Mouse (Mus musculus) myocyte (in vitro differentiated cells): ENCODE measurements at regions not wholly inside any gene's neighbourhood (a gene's known extent, or its start where the extent isn't known, plus 50 kb on each side); places are given as distances from the start of the nearest gene placed in this dataset.

Source experiments
- H3K27me3 ChIP-seq: one replicate; pipeline ENCODE4 v1.6.1; 2011; ENCODE audit not compliant: control insufficient read depth, insufficient read depth, insufficient read length
- H3K36me3 ChIP-seq: one replicate; pipeline ENCODE4 v1.6.1; 2011; ENCODE audit not compliant: control insufficient read depth, insufficient read depth
- H3K4me2 ChIP-seq: one replicate; pipeline ENCODE4 v1.6.1; 2011; ENCODE audit warnings: low read depth, control low read depth
- H3K4me3 ChIP-seq: one replicate; pipeline ENCODE4 v1.5.1; 2011; ENCODE audit warnings: mild to moderate bottlenecking, control low read depth, moderate library complexity
- H3K79me2 ChIP-seq: one replicate; pipeline ENCODE4 v1.6.1; 2011; ENCODE audit not compliant: control insufficient read depth, insufficient read depth
- H3ac ChIP-seq: one replicate; pipeline ENCODE4 v1.6.1; 2011; ENCODE audit not compliant: control insufficient read depth, insufficient read length
- CEBPB ChIP-seq: IDR thresholded peaks from 2 replicates; pipeline ENCODE4 v1.6.1; 2011; ENCODE audit warnings: mild to moderate bottlenecking, moderate library complexity; ENCODE audit not compliant: poor library complexity, insufficient read depth, severe bottlenecking
- E2F4 ChIP-seq: IDR thresholded peaks from one replicate; pipeline ENCODE4 v1.6.1; 2011; ENCODE audit warnings: mild to moderate bottlenecking, control low read depth, moderate library complexity; ENCODE audit not compliant: insufficient read depth
- MAX ChIP-seq: IDR thresholded peaks from one replicate; pipeline ENCODE4 v1.6.1; 2011; ENCODE audit warnings: low read depth, mild to moderate bottlenecking, control low read depth
- MYOD1 ChIP-seq, 3 experiments: IDR thresholded peaks; one replicate each; pipeline ENCODE4 v1.6.1; 2011; ENCODE audit warnings: control low read depth in 2 of 3, low read depth in 2 of 3, mild to moderate bottlenecking in 2 of 3, moderate library complexity in 1 of 3; ENCODE audit not compliant: insufficient read length in 2 of 3, control insufficient read depth in 1 of 3
- MYOG ChIP-seq, 3 experiments: IDR thresholded peaks; one replicate each; pipeline ENCODE4 v1.6.1; 2011; ENCODE audit warnings: control low read depth in 2 of 3, low read depth in 2 of 3, mild to moderate bottlenecking in 2 of 3; ENCODE audit not compliant: insufficient read length in 2 of 3, control insufficient read depth in 1 of 3, insufficient read depth in 1 of 3
- POLR2A ChIP-seq: IDR thresholded peaks from one replicate; pipeline ENCODE4 v1.6.1; 2011; ENCODE audit warnings: low read depth, mild to moderate bottlenecking, control low read depth, moderate library complexity; ENCODE audit not compliant: insufficient read length
- POLR2AphosphoS2 ChIP-seq: IDR thresholded peaks from one replicate; pipeline ENCODE4 v1.6.1; 2011; ENCODE audit warnings: low read depth, control low read depth; ENCODE audit not compliant: insufficient read length
- REST ChIP-seq: IDR thresholded peaks from one replicate; pipeline ENCODE4 v1.6.1; 2011; ENCODE audit warnings: mild to moderate bottlenecking, control low read depth, moderate library complexity; ENCODE audit not compliant: insufficient read depth, insufficient read length
- SRF ChIP-seq: IDR thresholded peaks from one replicate; pipeline ENCODE4 v1.6.1; 2011; ENCODE audit warnings: low read depth; ENCODE audit not compliant: control insufficient read depth, insufficient read length
- TCF12 ChIP-seq: IDR thresholded peaks from one replicate; pipeline ENCODE4 v1.6.1; 2011; ENCODE audit warnings: mild to moderate bottlenecking, control low read depth; ENCODE audit not compliant: poor library complexity, insufficient read depth, severe bottlenecking
- TCF3 ChIP-seq: IDR thresholded peaks from one replicate; pipeline ENCODE4 v1.6.1; 2011; ENCODE audit warnings: low read depth, control low read depth; ENCODE audit not compliant: insufficient read length
- USF1 ChIP-seq: IDR thresholded peaks from one replicate; pipeline ENCODE4 v1.6.1; 2011; ENCODE audit warnings: low read depth, mild to moderate bottlenecking, control low read depth, moderate library complexity

DNA sequence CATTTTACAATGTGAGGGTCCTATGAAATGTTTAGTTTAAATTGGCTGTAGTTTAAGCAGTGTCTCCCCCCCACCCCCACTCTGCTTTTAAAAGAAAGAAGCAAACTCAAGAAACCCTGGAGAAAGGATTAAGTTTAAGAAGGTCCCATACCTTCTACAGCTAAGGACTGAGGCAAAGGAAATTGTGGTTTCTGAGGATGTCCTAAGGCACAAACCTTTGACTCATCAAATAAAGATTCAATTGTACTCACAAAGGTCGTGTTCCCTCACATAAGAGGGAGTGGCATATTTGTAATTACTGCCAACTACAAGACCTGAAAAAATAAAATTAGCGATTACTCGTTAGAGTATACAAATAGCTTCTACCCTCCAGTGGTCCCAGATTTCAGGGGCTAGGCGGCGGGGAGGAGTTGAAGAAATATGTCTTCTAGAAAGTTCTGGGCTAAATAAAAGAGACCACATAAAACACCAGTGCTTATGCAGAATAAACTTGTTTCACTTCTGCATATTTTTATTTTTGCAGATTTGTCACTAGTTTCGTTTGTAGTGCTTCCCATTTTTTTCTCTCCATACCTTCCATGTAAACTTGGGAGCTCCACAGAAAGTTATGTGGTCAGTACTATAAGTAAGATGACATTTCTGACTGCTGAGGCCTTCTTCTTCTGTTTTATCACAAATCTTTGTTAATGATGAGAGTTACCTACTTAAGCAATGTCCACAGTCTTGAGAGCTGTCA is 127.0 kb downstream of the Csl start:
- Histone ChIP-seq H3ac (no peak overlapping the region), H3K4me3 (no peak overlapping the region), H3K27me3 (no peaks in the 10 kb centered on the region), H3K4me2 (peak overlapping the region; percentile 40), H3K36me3 (no peaks in the 10 kb centered on the region), H3K79me2 (no peaks in the 10 kb centered on the region)
- TF ChIP-seq POLR2A (no peak), TCF3 (no peak), E2F4 (no peak)

DNA sequence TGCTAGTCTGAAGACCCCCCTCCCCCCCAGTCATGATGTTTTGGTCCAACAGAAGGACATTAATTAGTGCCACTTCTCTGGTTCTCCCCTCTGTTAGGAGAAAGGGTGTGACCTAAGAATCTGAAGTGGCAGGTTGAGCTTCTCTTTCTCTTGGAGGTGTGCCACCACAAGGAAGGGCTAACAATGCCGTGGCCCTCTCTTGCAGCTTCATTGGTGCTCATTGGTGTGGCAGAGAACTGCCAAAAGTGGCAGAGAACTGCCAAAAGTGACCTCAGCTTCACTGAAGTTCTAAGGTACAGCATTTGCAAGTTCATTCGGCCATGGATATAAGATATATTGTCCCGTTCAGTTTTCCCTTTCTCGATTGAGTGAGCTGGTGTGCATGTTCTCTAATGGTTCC is 123.7 kb downstream of the Csl start:
- TF ChIP-seq TCF3 (no peak), USF1 (no peak), MYOG (IDR thresholded peaks at IDR 0.05; ENCODE audit: control insufficient read depth in 1 of 3, insufficient read depth in 1 of 3, insufficient read length in 2 of 3, low read depth in 2 of 3) (no peak), REST (no peak), MYOD1 (IDR thresholded peaks at IDR 0.05; ENCODE audit: control insufficient read depth in 1 of 3, insufficient read length in 2 of 3, low read depth in 2 of 3) (no peak), MAX (no peak), POLR2A (no peak), CEBPB (no peak), SRF (no peak), TCF12 (no peak), E2F4 (no peak), POLR2AphosphoS2 (no peak)
- no peak overlapping the region for H3K4me2 ChIP-seq
- H3K4me3 ChIP-seq = no peak overlapping the region
- H3K36me3 ChIP-seq = no peaks in the 10 kb centered on the region
- no peaks in the 10 kb centered on the region for H3K79me2 ChIP-seq
- H3K27me3 ChIP-seq = no peaks in the 10 kb centered on the region
- no peak overlapping the region for H3ac ChIP-seq

DNA sequence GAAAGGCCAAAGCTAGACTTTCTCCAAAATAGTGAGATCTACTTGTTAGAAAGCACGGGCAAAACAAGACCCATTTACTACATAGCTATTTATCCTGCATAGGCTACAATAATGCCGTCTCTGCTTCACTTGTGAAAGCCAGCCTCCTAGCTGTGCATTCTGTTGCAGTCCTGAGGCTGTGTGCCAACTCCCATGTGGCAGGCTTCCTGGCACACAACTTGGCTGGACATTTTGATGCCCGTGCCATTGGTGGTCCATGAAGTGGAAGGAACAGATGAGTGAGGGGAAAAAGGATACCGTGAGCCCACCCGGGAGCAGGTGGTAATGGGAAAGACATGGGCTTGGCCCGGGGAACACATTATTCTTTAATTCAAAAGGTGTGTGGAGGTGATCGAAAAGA is 120.4 kb downstream of the Csl start:
- Histone ChIP-seq H3K4me3 (no peak overlapping the region), H3K36me3 (no peaks in the 10 kb centered on the region), H3ac (no peak overlapping the region), H3K27me3 (no peaks in the 10 kb centered on the region), H3K79me2 (no peaks in the 10 kb centered on the region), H3K4me2 (no peak overlapping the region)
- TF ChIP-seq E2F4 (no peak), POLR2A (no peak), POLR2AphosphoS2 (no peak), REST (no peak), USF1 (no peak), MYOG (IDR thresholded peaks at IDR 0.05; ENCODE audit: control insufficient read depth in 1 of 3, insufficient read depth in 1 of 3, insufficient read length in 2 of 3, low read depth in 2 of 3) (no peak), SRF (no peak), TCF3 (no peak), TCF12 (no peak), MAX (no peak), MYOD1 (IDR thresholded peaks at IDR 0.05; ENCODE audit: control insufficient read depth in 1 of 3, insufficient read length in 2 of 3, low read depth in 2 of 3) (no peak), CEBPB (no peak)

DNA sequence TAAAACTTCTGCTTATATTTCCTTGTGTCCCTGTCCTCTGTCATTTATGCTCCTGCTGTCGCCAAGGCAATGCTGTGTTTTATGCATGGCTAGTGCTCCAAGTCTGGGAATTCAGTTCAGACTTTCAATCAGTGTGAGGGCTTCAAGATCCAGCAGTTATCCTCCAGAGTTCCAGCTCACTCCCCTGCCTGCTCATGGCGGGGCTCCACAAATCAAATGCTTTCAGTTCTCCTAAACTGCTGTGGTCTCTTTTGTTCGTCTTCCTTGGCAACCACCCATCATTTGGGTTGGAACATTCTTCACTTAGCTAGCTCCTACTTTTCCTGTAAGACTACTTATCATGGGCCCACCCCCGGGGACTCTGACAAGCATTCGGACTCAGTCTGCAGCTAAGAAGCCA is 120.0 kb downstream of the Csl start:
- Histone ChIP-seq H3ac (no peak overlapping the region), H3K27me3 (no peaks in the 10 kb centered on the region), H3K4me3 (no peak overlapping the region), H3K4me2 (no peak overlapping the region), H3K36me3 (no peaks in the 10 kb centered on the region), H3K79me2 (no peaks in the 10 kb centered on the region)
- no peak for TF ChIP-seq E2F4
- no peak for TF ChIP-seq MYOD1 (IDR thresholded peaks at IDR 0.05; ENCODE audit: control insufficient read depth in 1 of 3, insufficient read length in 2 of 3, low read depth in 2 of 3)
- no peak for TF ChIP-seq REST
- TF ChIP-seq SRF = no peak
- no peak for TF ChIP-seq TCF12
- no peak for TF ChIP-seq MYOG (IDR thresholded peaks at IDR 0.05; ENCODE audit: control insufficient read depth in 1 of 3, insufficient read depth in 1 of 3, insufficient read length in 2 of 3, low read depth in 2 of 3)

DNA sequence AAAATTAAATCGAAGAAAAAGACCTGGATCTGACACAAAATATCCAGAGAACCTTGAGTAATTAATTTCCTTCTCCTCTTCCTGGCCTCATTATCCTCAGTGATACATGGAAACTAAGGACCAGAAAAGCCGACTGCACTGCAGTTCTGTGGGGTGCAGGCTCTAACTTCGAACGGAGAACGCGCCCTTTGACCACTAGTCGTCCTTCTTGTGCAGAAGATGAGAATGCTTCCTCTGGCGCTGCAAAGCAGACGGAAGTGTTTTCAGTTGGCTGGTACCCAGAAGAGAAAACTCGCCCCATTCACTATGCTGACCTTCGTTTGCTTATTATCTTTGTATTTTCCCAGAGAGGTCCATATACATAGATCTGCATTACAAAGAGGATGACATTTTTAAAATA is 117.7 kb downstream of the Csl start:
- Histone ChIP-seq H3K4me3 (no peak overlapping the region), H3K79me2 (no peaks in the 10 kb centered on the region), H3K4me2 (peak overlapping the region; percentile 19), H3K36me3 (no peaks in the 10 kb centered on the region), H3K27me3 (no peaks in the 10 kb centered on the region), H3ac (no peak overlapping the region)
- TF ChIP-seq POLR2AphosphoS2 = no peak
- TF ChIP-seq POLR2A = no peak
- no peak for TF ChIP-seq TCF3
- TF ChIP-seq E2F4 = no peak
- no peak for TF ChIP-seq MYOG (IDR thresholded peaks at IDR 0.05; ENCODE audit: control insufficient read depth in 1 of 3, insufficient read depth in 1 of 3, insufficient read length in 2 of 3, low read depth in 2 of 3)
